Mouse (Mus musculus): ENCODE measurements around the gene Crispld2.

DNA sequence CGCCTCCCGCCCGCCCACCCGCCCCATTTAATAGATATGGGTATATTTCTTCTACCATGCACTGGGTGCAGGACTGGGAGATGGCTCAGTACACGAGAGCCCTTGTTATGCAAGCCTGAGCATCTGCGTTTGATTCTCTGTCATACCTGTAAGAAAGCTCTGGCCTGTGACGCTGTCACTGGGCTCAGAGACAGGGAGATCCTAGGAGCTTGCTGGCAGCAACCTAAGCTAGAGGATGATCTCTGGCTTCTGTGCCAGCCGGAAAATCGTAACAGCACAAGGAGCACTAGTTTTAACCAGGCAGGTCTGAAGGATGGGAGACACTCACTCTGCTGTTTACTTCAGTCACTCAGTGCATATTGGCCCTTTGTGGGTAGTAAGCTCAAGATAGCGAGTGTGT, 48.6 kb upstream of the Crispld2 start:
- TF ChIP-seq CTCF (IDR thresholded peaks at IDR 0.05; ENCODE audit: low read depth) (no peak), EP300 (IDR thresholded peaks at IDR 0.05; ENCODE audit: low read depth) (no peak)

Measured in heart, postnatal 0 days (tissue).